Mouse (Mus musculus) cerebellum, postnatal 25 days (tissue): ENCODE results near the gene Lpcat1.

Source experiments
- DNase-seq, 2 experiments: peaks; one replicate each; pipeline ENCODE4 v3.0.0; 2021; ENCODE audit warnings: mixed read lengths in 2 of 2

Gene Lpcat1

GRCm38 (mm10) chr13:73447478-73447877, 19.5 kb upstream of the Lpcat1 start:
- no peak for DNase-seq

GRCm38 (mm10) chr13:73448201-73448600, 18.8 kb upstream of the Lpcat1 start:
- DNase-seq = no peak

GRCm38 (mm10) chr13:73448723-73449122, 18.3 kb upstream of the Lpcat1 start:
- DNase-seq = no peak

- no peak for DNase-seq
Observed at GRCm38 (mm10) chr13:73453503-73454217, 13.3 kb upstream of the Lpcat1 start.

GRCm38 (mm10) chr13:73455328-73455727, 11.7 kb upstream of the Lpcat1 start:
- no peak for DNase-seq

- DNase-seq = no peak
Observed at GRCm38 (mm10) chr13:73457301-73457700, 9.7 kb upstream of the Lpcat1 start.

- no peak for DNase-seq
Observed at GRCm38 (mm10) chr13:73457741-73458140, 9.3 kb upstream of the Lpcat1 start.

GRCm38 (mm10) chr13:73458719-73459118, 8.3 kb upstream of the Lpcat1 start:
- DNase-seq = no peak

GRCm38 (mm10) chr13:73459189-73459850, 7.7 kb upstream of the Lpcat1 start:
- no peak for DNase-seq

- DNase-seq = no peak
Observed at GRCm38 (mm10) chr13:73461551-73461950, 5.4 kb upstream of the Lpcat1 start.

GRCm38 (mm10) chr13:73465156-73465555, 1.8 kb upstream of the Lpcat1 start:
- no peak for DNase-seq

GRCm38 (mm10) chr13:73466411-73466810, 586 bp upstream of the Lpcat1 start:
- DNase-seq = no peak

GRCm38 (mm10) chr13:73467421-73468237, 632 bp downstream of the Lpcat1 start:
- DNase-seq = peak; percentile 54

GRCm38 (mm10) chr13:73468834-73469233, 1.8 kb downstream of the Lpcat1 start:
- DNase-seq = no peak

- DNase-seq = peak; percentile 33 to 48
Observed at GRCm38 (mm10) chr13:73469257-73469967, 2.4 kb downstream of the Lpcat1 start.

- no peak for DNase-seq
Observed at GRCm38 (mm10) chr13:73472481-73472880, 5.5 kb downstream of the Lpcat1 start.

GRCm38 (mm10) chr13:73473746-73474145, 6.7 kb downstream of the Lpcat1 start:
- DNase-seq = no peak

GRCm38 (mm10) chr13:73474163-73474562, 7.2 kb downstream of the Lpcat1 start:
- DNase-seq = peak; percentile 73 to 82

- peak in 1 of 2 experiments; percentile 13 for DNase-seq
Observed at GRCm38 (mm10) chr13:73475058-73475980, 8.3 kb downstream of the Lpcat1 start.

- DNase-seq = no peak
Observed at GRCm38 (mm10) chr13:73476259-73476658, 9.3 kb downstream of the Lpcat1 start.

- DNase-seq = no peak
Observed at GRCm38 (mm10) chr13:73476796-73477195, 9.8 kb downstream of the Lpcat1 start.

- peak; percentile 72 to 74 for DNase-seq
Observed at GRCm38 (mm10) chr13:73477841-73478240, 10.8 kb downstream of the Lpcat1 start.
